Mouse (Mus musculus) forebrain, embryonic 10.5 days (tissue): Measurements from ENCODE around the gene Cfap73. TPM values are rescaled to one million over a fixed set of nuclear protein-coding genes. Genes with fewer than 3 reads are reported as not detected.

ENCODE experiments used
- DNase-seq: peaks from one replicate; pipeline ENCODE4 v3.0.0-alpha.2; 2017; ENCODE audit warnings: low spot score; ENCODE audit errors: extremely low spot score
- H3K27ac ChIP-seq: fragments of 300-500 bp; sonication (generic); 2 replicates; pipeline ENCODE4 v1.5.1; 2016; ENCODE audit warnings: mild to moderate bottlenecking
- H3K27me3 ChIP-seq: fragments of 300-500 bp; sonication (generic); 2 replicates; pipeline ENCODE4 v1.6.1; 2016; ENCODE audit warnings: mild to moderate bottlenecking; ENCODE audit not compliant: poor library complexity, severe bottlenecking
- H3K36me3 ChIP-seq: fragments of 300-500 bp; sonication (generic); replicated peaks from 2 replicates; pipeline ENCODE4 v1.6.1; 2016; ENCODE audit warnings: mild to moderate bottlenecking, moderate library complexity
- H3K4me1 ChIP-seq: fragments of 300-500 bp; sonication (generic); 2 replicates; pipeline ENCODE4 v1.6.1; 2016
- H3K4me3 ChIP-seq: fragments of 300-500 bp; sonication (generic); 2 replicates; pipeline ENCODE4 v1.5.1; 2016; ENCODE audit warnings: mild to moderate bottlenecking, moderate library complexity
- H3K9me3 ChIP-seq: fragments of 300-500 bp; sonication (generic); 2 replicates; pipeline ENCODE4 v1.6.1; 2016; ENCODE audit warnings: mild to moderate bottlenecking, moderate library complexity
- WGBS: fragments of 180-500 bp; shearing (Covaris S2); methylation state at CpG from one replicate; pipeline ENCODE4 v1.1.7; 2016; 5-methylcytosine and 5-hydroxymethylcytosine counted together
- polyA plus RNA-seq: library from polyadenylated mRNA; unstranded; fragments of >200 nt; fragmentation: Nextera tagmentation; extraction: Ambion mirVana; gene quantifications from 2 replicates; pipeline ENCODE4 v1.2.1, GENCODE M21; 2016

Cfap73 gene
- polyA plus RNA-seq, 1 experiment from 2014 or later: not detected

DNA sequence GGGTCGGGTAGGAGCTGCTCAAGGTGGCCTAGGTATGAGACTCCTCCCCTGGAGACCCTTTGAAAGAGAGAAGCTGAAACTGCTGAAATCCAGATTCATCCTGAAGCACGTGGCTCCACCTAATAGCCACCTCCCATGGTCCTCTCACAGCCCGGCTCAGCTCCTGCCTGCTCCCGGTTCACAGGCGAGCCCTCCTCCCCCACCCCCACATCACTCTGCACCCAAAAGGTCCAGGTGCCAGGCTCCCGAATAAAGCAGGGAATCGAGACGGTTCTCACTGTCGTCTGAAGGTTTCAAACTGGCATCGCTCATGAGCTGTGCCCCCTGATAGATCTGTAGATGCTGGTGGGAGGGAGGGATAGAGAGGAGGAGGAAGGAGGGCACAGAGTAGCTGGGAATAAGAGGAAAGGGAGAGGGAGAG lies 28.8 kb downstream of the Cfap73 start:
- H3K36me3 ChIP-seq: peaks cover 30% of the 10 kb centered on the region
- no peak for DNase-seq
- 7% methylated on average over 10 of the region's 10 CpGs for WGBS
- H3K4me3 ChIP-seq: peak overlapping the region; percentile 51
- H3K27me3 ChIP-seq: peaks cover 7% of the 10 kb centered on the region; the same call in 1 of the 2 replicates
- peaks cover 30% of the 10 kb centered on the region for H3K4me1 ChIP-seq
- no peaks in the 10 kb centered on the region for H3K9me3 ChIP-seq
- peak overlapping the region; percentile 81 for H3K27ac ChIP-seq

DNA sequence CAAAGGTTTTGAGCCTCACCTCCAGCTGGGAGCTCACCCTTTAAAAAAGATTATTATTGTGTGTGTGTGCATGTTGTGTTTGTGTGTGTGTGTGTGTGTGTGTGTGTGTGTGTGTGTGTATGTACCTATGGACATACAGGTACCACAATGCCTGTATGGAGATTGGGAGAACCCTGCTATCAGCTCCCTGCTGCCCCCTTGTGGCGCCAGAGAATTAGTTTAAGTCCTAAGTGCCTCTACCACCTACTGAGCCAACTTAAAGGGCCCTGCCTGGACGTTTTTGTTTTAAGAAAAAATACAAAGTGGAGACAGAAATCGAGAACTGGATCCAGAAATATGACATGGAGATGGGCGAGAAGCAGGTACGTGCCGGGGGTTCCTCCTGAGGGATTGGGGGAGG lies 29.2 kb downstream of the Cfap73 start:
- Histone ChIP-seq H3K4me1 (peaks cover 30% of the 10 kb centered on the region), H3K27ac (peak overlapping the region; percentile 81), H3K4me3 (peak overlapping the region; percentile 51), H3K27me3 (peaks cover 7% of the 10 kb centered on the region; the same call in 1 of the 2 replicates), H3K36me3 (peaks cover 27% of the 10 kb centered on the region), H3K9me3 (no peaks in the 10 kb centered on the region)
- DNase-seq: peak; percentile 80
- 0% methylated on average over 6 of the region's 6 CpGs for WGBS

DNA sequence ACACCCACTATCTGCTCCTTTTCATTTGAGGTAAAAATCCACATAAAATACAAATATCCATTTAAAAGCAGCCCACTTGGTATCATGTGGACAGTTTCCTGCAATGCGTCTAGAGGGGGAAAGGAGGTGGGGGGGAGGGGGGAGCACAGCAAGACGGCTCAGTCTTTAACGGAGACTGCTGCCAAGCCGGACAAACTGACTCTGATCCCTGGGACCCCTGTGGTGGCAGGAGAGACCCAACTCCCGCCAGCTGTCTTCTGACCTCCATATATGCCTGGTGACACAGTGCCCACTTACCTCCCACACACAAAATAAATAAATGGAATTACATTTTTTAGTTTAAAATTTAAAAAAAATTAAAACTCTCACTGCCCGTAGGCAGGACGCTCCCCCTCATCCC lies 30.5 kb downstream of the Cfap73 start:
- H3K4me3 ChIP-seq: no peak overlapping the region
- peaks cover 7% of the 10 kb centered on the region; the same call in 1 of the 2 replicates for H3K27me3 ChIP-seq
- peaks cover 14% of the 10 kb centered on the region for H3K36me3 ChIP-seq
- no peak for DNase-seq
- peaks cover 30% of the 10 kb centered on the region for H3K4me1 ChIP-seq
- WGBS: 57% methylated on average over 7 of the region's 7 CpGs
- H3K9me3 ChIP-seq: no peaks in the 10 kb centered on the region
- no peak overlapping the region for H3K27ac ChIP-seq

DNA sequence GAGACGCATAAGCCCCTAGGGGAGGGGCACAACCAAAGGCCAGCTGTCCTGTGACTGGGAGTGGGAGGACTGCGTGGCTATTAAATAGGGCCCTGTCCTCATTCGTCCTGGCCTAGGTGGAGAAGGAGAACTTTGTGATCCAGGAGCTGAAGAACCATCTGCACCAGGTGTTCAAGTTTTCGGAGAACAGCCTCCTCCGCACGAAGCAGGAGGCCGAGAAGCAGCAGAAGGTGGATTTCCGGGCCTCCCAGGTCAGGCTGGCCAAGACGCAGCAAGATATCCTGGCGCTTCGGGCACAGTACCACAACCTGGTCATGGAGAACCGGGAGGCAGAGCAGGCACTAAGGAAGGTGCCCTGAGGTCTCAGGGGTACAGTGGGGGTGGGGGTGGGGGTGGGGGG lies 31.8 kb downstream of the Cfap73 start:
- peak overlapping the region; percentile 51; the same call in 1 of the 2 replicates for H3K27ac ChIP-seq
- 93% methylated on average over 12 of the region's 12 CpGs for WGBS
- no peak for DNase-seq

DNA sequence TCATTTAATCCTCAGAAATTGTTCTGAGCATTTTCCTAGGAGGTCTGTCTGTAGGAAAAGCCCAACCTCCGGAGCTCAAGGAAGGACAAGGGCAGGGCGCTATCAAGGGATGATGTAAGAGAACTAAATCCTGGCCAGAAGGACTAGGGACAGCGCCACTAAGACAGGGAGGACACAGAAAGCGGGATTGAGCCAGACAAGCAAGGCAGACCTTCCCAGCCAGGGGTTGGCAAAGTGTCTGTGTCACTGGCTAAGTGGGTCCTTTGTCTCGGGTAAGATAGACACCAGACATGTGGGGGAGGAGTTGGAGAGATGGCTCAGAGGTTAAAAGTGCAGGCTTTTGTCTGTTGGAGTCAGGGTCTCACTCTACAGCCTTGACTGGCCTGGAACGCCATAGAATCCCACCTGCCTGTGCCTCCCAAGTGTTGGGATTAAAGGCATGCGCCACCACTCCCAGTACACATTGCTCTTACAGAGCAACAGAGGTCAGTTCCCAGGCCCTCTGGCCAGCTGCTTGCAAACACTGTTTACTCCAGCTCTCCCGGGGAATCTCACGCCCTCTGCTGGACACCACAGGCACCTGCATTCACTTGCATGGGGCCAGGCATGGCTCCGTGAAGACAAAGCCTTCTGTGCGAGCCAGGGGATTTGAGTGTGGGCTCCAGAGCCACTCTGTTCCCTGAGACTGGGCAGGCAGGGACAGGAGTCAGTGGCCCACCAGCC lies 32.9 kb downstream of the Cfap73 start:
- no peaks in the 10 kb centered on the region for H3K9me3 ChIP-seq
- peak; percentile 41 for DNase-seq
- H3K4me1 ChIP-seq: peaks cover 30% of the 10 kb centered on the region
- H3K36me3 ChIP-seq: 0 out of 2 replicates have a peak, but pooled peaks cover 3% of the 10 kb centered on the region
- H3K4me3 ChIP-seq: no peak overlapping the region
- 0 out of 2 replicates have a peak, but pooled peaks cover under 1% of the 10 kb centered on the region for H3K27me3 ChIP-seq
- H3K27ac ChIP-seq: peak overlapping the region; percentile 69
- WGBS: 62% methylated on average over 11 of the region's 11 CpGs

More for the DNA sequence above, 31.8 kb downstream of the Cfap73 start:
- Histone ChIP-seq H3K36me3 (0 out of 2 replicates have a peak, but pooled peaks cover 5% of the 10 kb centered on the region), H3K4me1 (peaks cover 30% of the 10 kb centered on the region), H3K9me3 (no peaks in the 10 kb centered on the region), H3K4me3 (no peak overlapping the region), H3K27me3 (peaks cover 7% of the 10 kb centered on the region; the same call in 1 of the 2 replicates)

DNA sequence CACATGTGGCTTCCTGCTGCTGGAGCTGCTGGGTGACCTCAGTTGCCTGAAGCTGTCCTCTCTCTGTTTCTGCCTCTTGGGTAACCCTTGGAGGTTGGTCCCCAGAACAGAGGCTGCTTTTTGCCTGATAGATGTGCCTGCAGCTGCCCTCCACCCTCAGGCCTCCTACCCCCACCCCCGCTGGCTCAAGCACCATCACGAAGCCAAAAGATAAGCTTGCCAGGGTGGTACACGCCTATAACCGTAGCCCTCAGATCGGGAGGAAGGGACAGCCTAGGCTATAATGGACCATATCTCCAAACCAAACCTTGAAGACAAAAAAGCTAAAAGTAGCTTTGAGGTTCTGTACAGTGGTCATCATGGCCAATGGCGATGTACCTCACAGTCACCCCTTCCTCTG lies 34.4 kb downstream of the Cfap73 start:
- H3K4me1 ChIP-seq: peaks cover 27% of the 10 kb centered on the region
- no peaks in the 10 kb centered on the region for H3K27me3 ChIP-seq
- no peak overlapping the region for H3K4me3 ChIP-seq
- WGBS: 93% methylated on average over 6 of the region's 6 CpGs
- H3K9me3 ChIP-seq: no peaks in the 10 kb centered on the region
- no peak for DNase-seq
- H3K27ac ChIP-seq: no peak overlapping the region
- 0 out of 2 replicates have a peak, but pooled peaks cover 3% of the 10 kb centered on the region for H3K36me3 ChIP-seq

DNA sequence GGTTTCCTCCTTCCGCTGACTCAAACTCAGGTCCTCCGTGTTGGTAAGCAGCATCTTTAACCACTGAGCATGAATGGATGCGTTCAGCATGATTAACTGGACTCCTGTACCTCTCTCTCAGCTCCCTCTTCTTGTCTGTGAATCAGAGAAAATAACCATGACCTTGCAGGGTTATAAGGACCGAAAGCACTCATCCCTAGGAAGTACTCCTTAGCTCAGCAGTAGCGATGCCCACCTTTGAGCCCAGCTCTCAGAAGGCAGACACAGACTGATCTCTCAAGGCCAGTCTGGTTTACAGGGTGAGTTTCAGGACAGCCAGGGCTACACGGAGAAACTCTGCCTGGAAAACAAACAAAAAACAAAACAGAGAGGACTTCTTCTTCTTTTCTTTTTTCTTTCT lies 39.5 kb downstream of the Cfap73 start:
- H3K27ac ChIP-seq: no peak overlapping the region
- DNase-seq: no peak
- WGBS: 86% methylated on average over 6 of the region's 6 CpGs

DNA sequence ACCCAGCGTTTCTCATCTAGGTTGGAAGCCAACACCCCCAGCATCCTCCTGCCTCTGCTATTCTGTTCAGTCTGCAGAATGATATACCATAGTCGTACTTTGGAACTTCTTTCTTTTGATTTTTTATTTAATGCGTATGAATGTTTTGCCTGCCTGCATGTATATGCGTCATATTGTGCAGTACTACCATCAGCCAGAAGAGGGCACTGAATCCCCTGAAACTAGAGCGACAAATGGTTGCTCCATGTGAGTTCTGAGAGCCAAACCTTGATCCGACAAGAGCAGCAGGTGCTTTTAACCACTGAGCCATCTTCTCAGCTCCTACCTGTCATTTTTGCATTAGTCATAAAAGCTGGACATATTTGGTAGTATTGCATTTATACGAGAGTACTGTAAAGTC lies 41.9 kb downstream of the Cfap73 start:
- Histone ChIP-seq H3K27me3 (peaks cover 5% of the 10 kb centered on the region; the same call in 1 of the 2 replicates), H3K4me1 (peaks cover 27% of the 10 kb centered on the region), H3K9me3 (0 out of 2 replicates have a peak, but pooled peaks cover 3% of the 10 kb centered on the region), H3K36me3 (no peaks in the 10 kb centered on the region), H3K27ac (no peak overlapping the region), H3K4me3 (no peak overlapping the region)
- 75% methylated on average over 7 of the region's 7 CpGs for WGBS
- no peak for DNase-seq

More for the DNA sequence above, 39.5 kb downstream of the Cfap73 start:
- Histone ChIP-seq H3K4me1 (peaks cover 7% of the 10 kb centered on the region), H3K9me3 (0 out of 2 replicates have a peak, but pooled peaks cover 3% of the 10 kb centered on the region), H3K4me3 (no peak overlapping the region), H3K36me3 (no peaks in the 10 kb centered on the region), H3K27me3 (no peaks in the 10 kb centered on the region)

DNA sequence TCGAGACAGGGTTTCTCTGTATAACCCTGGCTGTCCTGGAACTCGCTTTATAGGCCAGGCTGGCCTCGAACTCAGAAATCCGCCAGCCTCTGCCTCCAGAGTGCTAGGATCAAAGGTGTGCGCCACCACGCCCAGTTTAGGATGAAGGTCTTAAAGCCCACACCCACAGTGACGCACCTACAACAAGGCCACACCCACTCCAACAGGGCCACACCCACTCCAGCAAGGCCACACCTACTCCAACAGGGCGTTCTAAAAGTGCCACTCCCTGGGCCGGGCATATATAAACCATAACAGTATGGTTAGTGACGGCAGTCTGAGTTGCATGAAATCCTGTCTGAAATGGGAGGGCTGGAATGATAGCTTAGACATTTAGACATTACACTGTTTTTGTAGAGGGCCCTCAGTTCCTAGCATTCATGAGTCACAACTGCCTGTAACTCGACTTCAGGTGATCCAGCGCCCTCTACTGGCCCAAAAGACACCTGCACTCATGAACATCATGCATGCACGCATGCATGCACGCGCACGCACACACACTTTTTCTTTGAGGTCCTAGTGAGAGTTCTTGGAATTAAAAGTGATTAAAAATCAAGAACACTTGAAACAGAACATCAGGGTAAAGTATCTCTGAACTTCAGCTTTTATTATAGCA lies 43.6 kb downstream of the Cfap73 start:
- DNase-seq: no peak
- H3K4me3 ChIP-seq: no peak overlapping the region
- 76% methylated on average over 16 of the region's 16 CpGs for WGBS
- 0 out of 2 replicates have a peak, but pooled peaks cover 3% of the 10 kb centered on the region for H3K9me3 ChIP-seq
- no peaks in the 10 kb centered on the region for H3K36me3 ChIP-seq
- H3K27me3 ChIP-seq: peaks cover 6% of the 10 kb centered on the region; the same call in 1 of the 2 replicates
- H3K27ac ChIP-seq: no peak overlapping the region
- H3K4me1 ChIP-seq: peaks cover 34% of the 10 kb centered on the region

DNA sequence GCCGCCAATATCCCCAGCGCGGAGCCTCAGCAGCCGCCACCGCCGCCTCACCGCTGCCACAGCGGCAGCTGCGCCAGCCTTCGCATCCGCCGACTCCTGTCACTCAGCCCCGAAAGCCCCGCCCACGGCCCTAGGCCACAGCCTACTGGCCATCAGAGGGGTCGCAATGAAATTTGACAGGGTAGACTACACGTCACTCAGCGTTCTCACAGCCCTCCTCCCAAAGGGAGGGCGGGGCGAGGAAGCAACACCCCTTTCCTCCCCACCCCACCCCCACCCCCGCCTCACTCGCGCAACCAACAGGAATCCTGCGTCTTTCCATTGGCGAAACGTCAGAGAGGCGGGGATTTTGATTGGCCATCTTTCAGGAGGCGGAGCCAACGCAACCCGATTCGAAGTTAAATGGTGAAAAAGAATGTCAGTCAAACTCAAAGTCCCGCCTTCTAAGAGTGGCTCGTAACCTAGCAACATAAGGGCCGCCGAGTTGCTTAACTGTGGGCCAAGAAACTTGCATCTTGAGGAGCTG lies 45.4 kb downstream of the Cfap73 start, which contains the start of the genes Tpcn1 and Iqcd:
Gene Tpcn1 (minus strand): TSS at position 105 of the 526 bp plus-strand sequence.
Gene Iqcd (plus strand): TSS at position 448 of the 526 bp plus-strand sequence.
- peak; percentile 99 for DNase-seq
- WGBS: under 1% methylated on average over 35 of the region's 35 CpGs
- H3K4me1 ChIP-seq: peaks cover 44% of the 10 kb centered on the region

DNA sequence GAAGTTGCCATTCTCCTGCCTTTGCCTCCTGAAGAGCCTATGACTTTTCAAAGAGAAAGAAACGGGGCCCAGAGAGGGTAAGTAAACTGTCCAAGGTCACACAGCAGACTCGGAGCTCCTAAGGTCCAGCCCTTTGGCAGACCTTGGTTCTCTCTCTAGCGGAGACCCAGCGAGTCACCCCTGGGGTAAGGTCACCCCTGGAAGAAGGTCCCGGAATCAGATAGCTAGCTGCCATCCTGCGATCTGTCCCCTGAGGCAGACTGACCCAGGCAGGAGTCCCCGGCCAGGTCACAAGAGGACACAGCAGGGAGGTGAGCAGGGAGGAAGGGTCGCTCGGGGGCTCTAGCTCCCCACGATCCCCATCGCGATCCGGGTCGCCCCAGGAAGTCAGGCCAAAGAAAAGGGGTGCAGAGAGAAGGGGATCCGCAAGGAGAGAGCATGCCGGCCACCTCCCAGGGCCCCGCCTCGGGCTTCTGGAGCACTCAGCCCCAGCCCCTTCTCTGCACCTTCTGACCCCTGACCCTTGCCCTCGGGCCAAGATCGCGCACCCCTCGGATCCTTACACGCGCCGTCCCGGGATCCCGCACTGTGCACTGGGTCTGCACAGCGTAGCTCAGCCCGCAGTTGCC lies 46.0 kb downstream of the Cfap73 start:
- 0 out of 2 replicates have a peak, but pooled peaks cover 3% of the 10 kb centered on the region for H3K9me3 ChIP-seq
- peaks cover 20% of the 10 kb centered on the region for H3K36me3 ChIP-seq
- peaks cover 6% of the 10 kb centered on the region; the same call in 1 of the 2 replicates for H3K27me3 ChIP-seq
- H3K4me1 ChIP-seq: peaks cover 44% of the 10 kb centered on the region
- H3K4me3 ChIP-seq: peak overlapping the region; percentile 81
- peak; percentile 31 for DNase-seq
- 2% methylated on average over 28 of the region's 29 CpGs for WGBS
- peak overlapping the region; percentile 89 for H3K27ac ChIP-seq

More for the DNA sequence above, 45.4 kb downstream of the Cfap73 start, which contains the start of the genes Tpcn1 and Iqcd:
- H3K36me3 ChIP-seq: peaks cover 14% of the 10 kb centered on the region
- H3K27me3 ChIP-seq: peaks cover 6% of the 10 kb centered on the region; the same call in 1 of the 2 replicates
- peak within 1 kb of the TSS; percentile 89 for H3K27ac ChIP-seq
- peak within 1 kb of the TSS; percentile 81 for H3K4me3 ChIP-seq
- H3K9me3 ChIP-seq: 0 out of 2 replicates have a peak, but pooled peaks cover 3% of the 10 kb centered on the region

DNA sequence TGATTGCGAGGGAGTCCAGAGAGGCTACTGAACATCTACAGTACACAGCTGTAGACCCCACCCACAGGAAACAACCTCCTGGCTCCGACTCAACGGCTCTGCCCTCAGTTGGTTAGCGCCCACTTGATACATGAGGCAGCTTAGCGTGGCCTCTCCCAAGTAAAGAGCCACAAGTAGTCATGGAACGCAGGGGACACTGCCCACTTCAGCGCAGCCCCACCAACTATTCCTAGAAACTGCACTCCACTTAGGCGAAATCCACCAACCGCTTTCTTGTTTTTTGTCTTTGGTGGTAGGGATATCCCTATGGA lies 46.5 kb downstream of the Cfap73 start:
- H3K9me3 ChIP-seq: 0 out of 2 replicates have a peak, but pooled peaks cover 3% of the 10 kb centered on the region
- H3K27ac ChIP-seq: peak overlapping the region; percentile 89
- no peak for DNase-seq
- peaks cover 6% of the 10 kb centered on the region; the same call in 1 of the 2 replicates for H3K27me3 ChIP-seq
- H3K36me3 ChIP-seq: peaks cover 24% of the 10 kb centered on the region
- H3K4me3 ChIP-seq: peak overlapping the region; percentile 81
- WGBS: 37% methylated on average over 9 of the region's 9 CpGs
- peaks cover 44% of the 10 kb centered on the region for H3K4me1 ChIP-seq
